Mouse (Mus musculus) heart, embryonic 13.5 days (tissue): ENCODE data around the gene Hlcs. TPM values are rescaled to one million over a fixed set of nuclear protein-coding genes. Genes with fewer than 3 reads are reported as not detected.
A peak's percentile ranks its signal among the peaks of the same experiment; 100 is the strongest.

Experiments
- ATAC-seq: fragments of 200-750 bp; cut with Nextera tagmentation; 2 replicates; pipeline ENCODE4 v1.8.0; 2017; ENCODE audit warnings: moderate TSS enrichment; ENCODE audit not compliant: insufficient number of reproducible peaks, low FRiP score, low TSS enrichment; ENCODE audit errors: extremely low read depth
- H3K27ac ChIP-seq: fragments of 300-500 bp; sonication (generic); replicated peaks from 2 replicates; pipeline ENCODE4 v1.5.1; 2015; ENCODE audit warnings: moderate library complexity, mild to moderate bottlenecking, inconsistent platforms
- H3K27me3 ChIP-seq: fragments of 300-500 bp; sonication (generic); replicated peaks from 2 replicates; pipeline ENCODE4 v1.6.1; 2015; ENCODE audit warnings: mild to moderate bottlenecking, inconsistent platforms
- H3K36me3 ChIP-seq: fragments of 300-500 bp; sonication (generic); 2 replicates; pipeline ENCODE4 v1.6.1; 2015; ENCODE audit warnings: mild to moderate bottlenecking, inconsistent platforms
- H3K4me1 ChIP-seq: fragments of 300-500 bp; sonication (generic); 2 replicates; pipeline ENCODE4 v1.6.1; 2015; ENCODE audit warnings: inconsistent platforms
- H3K4me2 ChIP-seq: fragments of 300-500 bp; sonication (generic); 2 replicates; pipeline ENCODE4 v1.6.1; 2015; ENCODE audit warnings: inconsistent platforms, mild to moderate bottlenecking, moderate library complexity
- H3K4me3 ChIP-seq: fragments of 300-500 bp; sonication (generic); 2 replicates; pipeline ENCODE4 v1.5.1; 2015; ENCODE audit warnings: moderate library complexity, mild to moderate bottlenecking, inconsistent platforms
- H3K9ac ChIP-seq: fragments of 300-500 bp; sonication (generic); 2 replicates; pipeline ENCODE4 v1.6.1; 2015; ENCODE audit warnings: inconsistent platforms, mild to moderate bottlenecking, moderate library complexity
- H3K9me3 ChIP-seq: fragments of 300-500 bp; sonication (generic); 2 replicates; pipeline ENCODE4 v1.6.1; 2016; ENCODE audit warnings: inconsistent platforms
- WGBS: fragments of 180-500 bp; shearing (Covaris S2); methylation state at CpG from one replicate; pipeline ENCODE4 v1.1.7; 2015; ENCODE audit warnings: mixed read lengths; 5-methylcytosine and 5-hydroxymethylcytosine counted together
- polyA plus RNA-seq: library from polyadenylated mRNA; unstranded; fragments of >200 nt; fragmentation: Nextera tagmentation; extraction: Ambion mirVana; gene quantifications from 2 replicates; pipeline ENCODE4 v1.2.1, GENCODE M21; 2015

The Hlcs gene
- 7.6 and 8.0 TPM in 2 replicates for polyA plus RNA-seq

- peak within 1 kb of the TSS; percentile 99 for H3K27ac ChIP-seq
- H3K27me3 ChIP-seq = no peaks in the 10 kb centered on the region
- H3K4me1 ChIP-seq = peaks cover 19% of the 10 kb centered on the region
- ATAC-seq = peak; percentile 87
- peak within 1 kb of the TSS; percentile 73 for H3K4me3 ChIP-seq
- H3K9me3 ChIP-seq = no peaks in the 10 kb centered on the region
- 1% methylated on average over 64 of the region's 64 CpGs for WGBS
- peak within 1 kb of the TSS; percentile 72 for H3K4me2 ChIP-seq
- peak within 1 kb of the TSS; percentile 92 for H3K9ac ChIP-seq
- H3K36me3 ChIP-seq = no peaks in the 10 kb centered on the region
These were observed at the start of gene Hlcs for GRCm38 (mm10) chr16:94313229-94314030. Hlcs (minus strand) TSS chr16:94313571.

- ATAC-seq = peak; percentile 61; the same call in 1 of the 2 replicates
- Histone ChIP-seq H3K27me3 (no peaks in the 10 kb centered on the region), H3K4me1 (peaks cover 15% of the 10 kb centered on the region), H3K9ac (peak overlapping the region; percentile 61), H3K27ac (peak overlapping the region; percentile 71), H3K36me3 (peaks cover 10% of the 10 kb centered on the region; the same call in 1 of the 2 replicates), H3K4me2 (peak overlapping the region; percentile 40), H3K9me3 (no peaks in the 10 kb centered on the region), H3K4me3 (no peak overlapping the region)
- WGBS = 26% methylated on average over 10 of the region's 10 CpGs
These were observed 49.0 kb upstream of the Hlcs start for GRCm38 (mm10) chr16:94362174-94362873.

GRCm38 (mm10) chr16:94360578-94361350 is 47.4 kb upstream of the Hlcs start:
- H3K4me3 ChIP-seq = no peak overlapping the region
- H3K36me3 ChIP-seq = peaks cover 6% of the 10 kb centered on the region; the same call in 1 of the 2 replicates
- no peak for ATAC-seq
- no peaks in the 10 kb centered on the region for H3K27me3 ChIP-seq
- H3K9me3 ChIP-seq = no peaks in the 10 kb centered on the region
- H3K4me1 ChIP-seq = peaks cover 15% of the 10 kb centered on the region
- H3K4me2 ChIP-seq = no peak overlapping the region
- no peak overlapping the region for H3K9ac ChIP-seq
- no peak overlapping the region for H3K27ac ChIP-seq
- WGBS = 78% methylated on average over 13 of the region's 13 CpGs

GRCm38 (mm10) chr16:94358091-94358490 is 44.7 kb upstream of the Hlcs start:
- Histone ChIP-seq H3K36me3 (no peaks in the 10 kb centered on the region), H3K9ac (no peak overlapping the region), H3K4me2 (no peak overlapping the region), H3K4me3 (no peak overlapping the region), H3K27ac (no peak overlapping the region), H3K27me3 (no peaks in the 10 kb centered on the region), H3K4me1 (peaks cover 18% of the 10 kb centered on the region), H3K9me3 (no peaks in the 10 kb centered on the region)
- 72% methylated on average over 3 of the region's 3 CpGs for WGBS
- ATAC-seq = no peak

GRCm38 (mm10) chr16:94356776-94357494 is 43.6 kb upstream of the Hlcs start:
- H3K9me3 ChIP-seq = no peaks in the 10 kb centered on the region
- peaks cover 11% of the 10 kb centered on the region for H3K4me1 ChIP-seq
- no peak overlapping the region for H3K4me3 ChIP-seq
- no peak overlapping the region for H3K9ac ChIP-seq
- H3K27ac ChIP-seq = no peak overlapping the region
- H3K4me2 ChIP-seq = no peak overlapping the region
- no peak for ATAC-seq
- H3K27me3 ChIP-seq = no peaks in the 10 kb centered on the region
- WGBS = 64% methylated on average over 11 of the region's 11 CpGs
- H3K36me3 ChIP-seq = no peaks in the 10 kb centered on the region

GRCm38 (mm10) chr16:94356046-94356445 is 42.7 kb upstream of the Hlcs start:
- H3K9me3 ChIP-seq = no peaks in the 10 kb centered on the region
- H3K27ac ChIP-seq = no peak overlapping the region
- no peaks in the 10 kb centered on the region for H3K27me3 ChIP-seq
- 42% methylated on average over 7 of the region's 7 CpGs for WGBS
- no peak overlapping the region for H3K4me2 ChIP-seq
- peaks cover 8% of the 10 kb centered on the region; the same call in 1 of the 2 replicates for H3K4me1 ChIP-seq
- no peak overlapping the region for H3K9ac ChIP-seq
- no peak overlapping the region for H3K4me3 ChIP-seq
- no peak for ATAC-seq
- H3K36me3 ChIP-seq = no peaks in the 10 kb centered on the region

GRCm38 (mm10) chr16:94354450-94354849 is 41.1 kb upstream of the Hlcs start:
- ATAC-seq = no peak

GRCm38 (mm10) chr16:94350287-94350677 is 36.9 kb upstream of the Hlcs start:
- Histone ChIP-seq H3K27ac (no peak overlapping the region), H3K4me1 (peaks cover 14% of the 10 kb centered on the region; the same call in 1 of the 2 replicates), H3K9ac (no peak overlapping the region), H3K4me3 (no peak overlapping the region), H3K9me3 (no peaks in the 10 kb centered on the region), H3K27me3 (no peaks in the 10 kb centered on the region), H3K36me3 (no peaks in the 10 kb centered on the region), H3K4me2 (no peak overlapping the region)
- WGBS = 69% methylated on average over 10 of the region's 10 CpGs
- ATAC-seq = no peak

More at GRCm38 (mm10) chr16:94354450-94354849, 41.1 kb upstream of the Hlcs start:
- 0 out of 2 replicates have a peak overlapping the region, but pooled peaks have one; percentile 16 for H3K27ac ChIP-seq
- H3K9me3 ChIP-seq = no peaks in the 10 kb centered on the region
- H3K36me3 ChIP-seq = no peaks in the 10 kb centered on the region
- peak overlapping the region; percentile 1; the same call in 1 of the 2 replicates for H3K4me2 ChIP-seq
- H3K4me1 ChIP-seq = peaks cover 14% of the 10 kb centered on the region; the same call in 1 of the 2 replicates
- no peak overlapping the region for H3K4me3 ChIP-seq
- no peak overlapping the region for H3K9ac ChIP-seq
- 32% methylated on average over 9 of the region's 9 CpGs for WGBS
- H3K27me3 ChIP-seq = no peaks in the 10 kb centered on the region

GRCm38 (mm10) chr16:94349588-94350286 is 36.4 kb upstream of the Hlcs start:
- H3K9me3 ChIP-seq = no peaks in the 10 kb centered on the region
- 55% methylated on average over 11 of the region's 11 CpGs for WGBS
- no peak overlapping the region for H3K27ac ChIP-seq
- no peak overlapping the region for H3K4me2 ChIP-seq
- no peaks in the 10 kb centered on the region for H3K27me3 ChIP-seq
- H3K4me3 ChIP-seq = no peak overlapping the region
- H3K36me3 ChIP-seq = no peaks in the 10 kb centered on the region
- no peak overlapping the region for H3K9ac ChIP-seq
- H3K4me1 ChIP-seq = peaks cover 11% of the 10 kb centered on the region; the same call in 1 of the 2 replicates
- ATAC-seq = no peak

GRCm38 (mm10) chr16:94348779-94349178 is 35.4 kb upstream of the Hlcs start:
- Histone ChIP-seq H3K9ac (no peak overlapping the region), H3K27me3 (no peaks in the 10 kb centered on the region), H3K4me3 (no peak overlapping the region), H3K4me2 (no peak overlapping the region), H3K27ac (no peak overlapping the region), H3K9me3 (no peaks in the 10 kb centered on the region), H3K4me1 (0 out of 2 replicates have a peak, but pooled peaks cover 5% of the 10 kb centered on the region), H3K36me3 (no peaks in the 10 kb centered on the region)
- 81% methylated on average over 2 of the region's 2 CpGs for WGBS
- ATAC-seq = no peak
